Mouse (Mus musculus) ES-E14 (cell line): ENCODE results near the gene Bend5.

ENCODE experiments used
- CHD2 ChIP-seq: IDR thresholded peaks from 2 replicates; pipeline ENCODE4 v1.6.1; 2014; ENCODE audit warnings: mild to moderate bottlenecking, low read depth, low read length, inconsistent platforms
- HCFC1 ChIP-seq: IDR thresholded peaks from 2 replicates; pipeline ENCODE4 v1.6.1; 2012; ENCODE audit warnings: low read length, inconsistent platforms, borderline replicate concordance; ENCODE audit not compliant: insufficient read depth
- MAFK ChIP-seq: IDR thresholded peaks from 2 replicates; pipeline ENCODE4 v1.6.1; 2014; ENCODE audit warnings: mild to moderate bottlenecking, low read depth, low read length, inconsistent platforms; ENCODE audit not compliant: insufficient read depth
- ZC3H11A ChIP-seq: IDR thresholded peaks from 2 replicates; pipeline ENCODE4 v1.6.1; 2012; ENCODE audit warnings: low read depth, mild to moderate bottlenecking, inconsistent platforms, low read length, borderline replicate concordance
- ZNF384 ChIP-seq: IDR thresholded peaks from 2 replicates; pipeline ENCODE4 v1.6.1; 2012; ENCODE audit warnings: low read depth, low read length, inconsistent platforms

GRCm38 (mm10) chr4:111449442-111450199 lies 34.8 kb downstream of the Bend5 start:
- no peak for TF ChIP-seq CHD2
- TF ChIP-seq ZC3H11A = no peak
- TF ChIP-seq MAFK = no peak
- TF ChIP-seq HCFC1 = no peak
- TF ChIP-seq ZNF384 = no peak
